Mouse (Mus musculus): ENCODE data around the gene Wipf1. TPM values are rescaled to one million over a fixed set of nuclear protein-coding genes. Genes with fewer than 3 reads are reported as not detected.

Gene Wipf1
- total and polyA plus RNA-seq, 2 experiments from 2014 or later: 1.8 to 2.4 TPM

DNA sequence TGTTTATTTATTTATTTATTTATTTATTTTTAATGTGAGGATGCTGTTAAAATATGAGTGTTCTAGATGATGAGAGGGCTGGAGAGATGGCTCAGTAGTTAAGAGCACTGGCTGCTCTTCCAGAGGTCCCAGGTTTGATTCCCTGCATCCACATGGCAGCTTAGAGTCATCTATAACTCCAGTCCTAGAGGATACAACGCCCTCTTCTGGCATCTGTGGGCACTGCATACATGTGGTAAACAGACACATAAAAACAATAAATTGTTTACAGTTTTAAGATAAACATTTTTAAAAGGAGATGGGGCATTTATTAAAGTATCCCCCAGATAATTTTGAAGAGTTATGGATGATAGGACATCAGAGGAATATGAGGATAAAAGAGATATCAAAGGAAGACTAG is 10.2 kb upstream of the Wipf1 start:
- no peaks in the 10 kb centered on the region for H3K4me1 ChIP-seq (ENCODE audit: insufficient read depth, low read length)
- H3K4me3 ChIP-seq (ENCODE audit: low read depth, low read length): no peak overlapping the region
- TF ChIP-seq CTCF (IDR thresholded peaks at IDR 0.05): peak; percentile 35; the same call in 1 of the 2 replicates
- no peak overlapping the region for H3K27ac ChIP-seq (ENCODE audit: low read depth, low read length)
- H3K4me2 ChIP-seq (ENCODE audit: low read depth, low read length, poor library complexity, severe bottlenecking): no peak overlapping the region
- DNase-seq (ENCODE audit: low spot score) (no peak), ATAC-seq (ENCODE audit: low FRiP score) (no peak)
- no peaks in the 10 kb centered on the region for H3K9me3 ChIP-seq (ENCODE audit: low read length)
- no peak overlapping the region for H3K9ac ChIP-seq (replicated peaks; ENCODE audit: low read length, poor library complexity, severe bottlenecking)
- no peaks in the 10 kb centered on the region for H3K27me3 ChIP-seq (ENCODE audit: insufficient read depth, low read length)
- WGBS: 21% methylated on average over 1 of the region's 1 CpGs
- no peaks in the 10 kb centered on the region for H3K36me3 ChIP-seq (ENCODE audit: insufficient read depth, low read length)

DNA sequence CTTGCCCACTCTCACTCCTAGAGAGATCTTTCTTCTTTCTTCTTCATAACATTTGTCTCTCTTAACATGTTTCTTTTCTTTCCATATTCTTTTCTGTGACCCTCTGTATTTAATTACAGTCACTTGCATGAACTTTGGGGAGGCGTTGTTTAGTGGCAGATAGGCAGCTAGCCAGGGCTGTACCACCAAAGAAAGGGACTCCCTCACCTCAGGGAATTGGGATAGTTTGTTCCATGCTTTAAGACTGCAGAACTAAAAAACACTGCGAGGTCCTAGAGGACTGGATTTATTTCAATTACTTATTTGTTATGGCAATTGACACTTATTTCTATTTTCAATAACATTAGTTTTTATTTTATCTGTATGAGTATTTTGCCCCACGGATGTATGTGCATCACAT is 9.6 kb upstream of the Wipf1 start:
- Histone ChIP-seq H3K4me2 (ENCODE audit: low read depth, low read length, poor library complexity, severe bottlenecking) (no peak overlapping the region), H3K27ac (ENCODE audit: low read depth, low read length) (no peak overlapping the region), H3K4me1 (ENCODE audit: insufficient read depth, low read length) (no peaks in the 10 kb centered on the region), H3K27me3 (ENCODE audit: insufficient read depth, low read length) (no peaks in the 10 kb centered on the region), H3K9ac (replicated peaks; ENCODE audit: low read length, poor library complexity, severe bottlenecking) (no peak overlapping the region), H3K9me3 (ENCODE audit: low read length) (no peaks in the 10 kb centered on the region), H3K36me3 (ENCODE audit: insufficient read depth, low read length) (no peaks in the 10 kb centered on the region), H3K4me3 (ENCODE audit: low read depth, low read length) (no peak overlapping the region)
- ATAC-seq (ENCODE audit: low FRiP score): no peak
- 87% methylated on average over 3 of the region's 3 CpGs for WGBS
- TF ChIP-seq CTCF (IDR thresholded peaks at IDR 0.05): no peak
- DNase-seq (ENCODE audit: low spot score): no peak

DNA sequence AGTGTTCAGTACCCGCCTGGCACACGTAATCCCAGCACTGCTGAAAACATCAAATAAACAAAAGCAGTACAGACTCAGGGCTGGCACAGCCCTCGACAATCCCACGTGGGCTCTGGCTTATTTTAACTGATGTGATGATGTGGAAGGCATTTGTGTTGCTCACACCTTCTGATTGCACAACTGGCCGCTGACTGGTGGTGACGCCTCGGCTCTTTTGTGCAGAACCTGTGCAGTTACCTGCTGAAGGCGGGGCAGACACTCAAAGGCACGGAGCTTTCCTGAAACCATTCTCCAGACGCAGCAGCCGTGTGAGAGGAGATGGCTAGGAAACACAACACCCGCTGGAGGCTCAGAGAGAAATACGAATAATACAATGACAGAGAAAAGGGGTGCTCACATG is 9.1 kb upstream of the Wipf1 start:
- Histone ChIP-seq H3K27me3 (ENCODE audit: insufficient read depth, low read length) (no peaks in the 10 kb centered on the region), H3K4me2 (ENCODE audit: low read depth, low read length, poor library complexity, severe bottlenecking) (no peak overlapping the region), H3K27ac (ENCODE audit: low read depth, low read length) (no peak overlapping the region), H3K9me3 (ENCODE audit: low read length) (no peaks in the 10 kb centered on the region), H3K9ac (replicated peaks; ENCODE audit: low read length, poor library complexity, severe bottlenecking) (no peak overlapping the region), H3K4me1 (ENCODE audit: insufficient read depth, low read length) (no peaks in the 10 kb centered on the region), H3K36me3 (ENCODE audit: insufficient read depth, low read length) (no peaks in the 10 kb centered on the region), H3K4me3 (ENCODE audit: low read depth, low read length) (no peak overlapping the region)
- TF ChIP-seq CTCF (IDR thresholded peaks at IDR 0.05): no peak
- DNase-seq (ENCODE audit: low spot score) (no peak), ATAC-seq (ENCODE audit: low FRiP score) (no peak)
- WGBS: 81% methylated on average over 13 of the region's 13 CpGs

DNA sequence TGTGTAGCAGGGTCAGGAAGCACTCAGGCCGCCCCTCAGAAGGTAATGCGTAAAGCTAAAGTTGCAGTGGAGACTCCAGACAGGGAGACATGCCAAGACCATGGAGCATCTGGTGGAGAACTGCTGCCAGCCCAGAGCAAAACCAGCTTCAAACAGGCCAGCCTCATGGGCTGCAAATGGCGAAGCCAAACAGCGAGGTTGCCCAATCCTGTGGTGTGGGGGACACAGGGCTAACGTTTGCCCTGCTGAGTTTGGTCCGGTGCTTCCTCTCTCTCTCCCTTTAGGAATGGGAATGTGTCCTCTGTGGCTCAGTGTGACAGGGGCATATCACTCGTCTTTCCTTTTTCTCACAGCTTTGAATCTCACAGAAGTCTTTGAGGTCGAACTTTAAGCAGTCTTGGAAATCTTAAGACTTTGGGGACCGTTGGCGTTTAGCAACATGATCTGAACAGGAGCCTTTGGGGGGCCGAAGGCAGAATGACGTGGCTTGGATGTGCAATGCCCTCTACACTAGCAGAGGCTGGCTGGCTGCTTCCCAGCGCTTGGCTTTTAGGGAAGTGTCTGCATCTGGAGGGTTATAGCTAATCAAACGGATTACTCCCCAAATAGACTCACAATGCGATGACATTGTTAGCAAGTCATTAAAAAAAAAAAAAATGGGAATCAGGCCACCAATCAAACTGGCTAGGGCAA is 6.7 kb upstream of the Wipf1 start:
- Histone ChIP-seq H3K4me2 (ENCODE audit: low read depth, low read length, poor library complexity, severe bottlenecking) (no peak overlapping the region), H3K4me1 (ENCODE audit: insufficient read depth, low read length) (no peaks in the 10 kb centered on the region), H3K36me3 (ENCODE audit: insufficient read depth, low read length) (no peaks in the 10 kb centered on the region), H3K9ac (replicated peaks; ENCODE audit: low read length, poor library complexity, severe bottlenecking) (no peak overlapping the region), H3K27me3 (ENCODE audit: insufficient read depth, low read length) (no peaks in the 10 kb centered on the region), H3K4me3 (ENCODE audit: low read depth, low read length) (no peak overlapping the region), H3K9me3 (ENCODE audit: low read length) (no peaks in the 10 kb centered on the region), H3K27ac (ENCODE audit: low read depth, low read length) (no peak overlapping the region)
- 81% methylated on average over 15 of the region's 15 CpGs for WGBS
- DNase-seq (ENCODE audit: low spot score): no peak
- no peak for ATAC-seq (ENCODE audit: low FRiP score)
- TF ChIP-seq CTCF (IDR thresholded peaks at IDR 0.05): no peak

DNA sequence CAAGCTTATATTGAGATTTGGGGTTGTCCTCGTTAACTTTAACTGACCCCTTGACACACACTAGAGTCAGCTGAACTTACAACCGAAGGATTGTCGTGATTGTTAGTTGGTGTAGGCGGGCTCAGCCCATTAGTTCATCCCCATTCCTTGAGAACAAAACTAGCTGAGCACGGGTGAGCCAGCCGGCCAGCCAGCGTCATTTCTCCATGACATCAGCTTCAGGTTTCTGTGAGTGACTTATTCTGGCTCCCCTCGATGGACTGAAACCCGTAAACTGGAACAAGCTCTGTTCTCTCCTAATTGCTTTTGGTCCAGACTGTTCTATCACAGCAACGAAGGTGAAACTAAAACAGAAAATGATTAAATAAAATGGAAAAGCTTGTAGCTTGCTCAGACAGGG is 5.2 kb upstream of the Wipf1 start:
- no peak overlapping the region for H3K9ac ChIP-seq (replicated peaks; ENCODE audit: low read length, poor library complexity, severe bottlenecking)
- H3K9me3 ChIP-seq (ENCODE audit: low read length): no peaks in the 10 kb centered on the region
- H3K27ac ChIP-seq (ENCODE audit: low read depth, low read length): no peak overlapping the region
- TF ChIP-seq CTCF (IDR thresholded peaks at IDR 0.05): no peak
- no peak for DNase-seq (ENCODE audit: low spot score)
- H3K4me3 ChIP-seq (ENCODE audit: low read depth, low read length): no peak overlapping the region
- ATAC-seq (ENCODE audit: low FRiP score): no peak
- 78% methylated on average over 10 of the region's 10 CpGs for WGBS
- H3K27me3 ChIP-seq (ENCODE audit: insufficient read depth, low read length): no peaks in the 10 kb centered on the region
- no peaks in the 10 kb centered on the region for H3K4me1 ChIP-seq (ENCODE audit: insufficient read depth, low read length)
- no peak overlapping the region for H3K4me2 ChIP-seq (ENCODE audit: low read depth, low read length, poor library complexity, severe bottlenecking)
- H3K36me3 ChIP-seq (ENCODE audit: insufficient read depth, low read length): no peaks in the 10 kb centered on the region

DNA sequence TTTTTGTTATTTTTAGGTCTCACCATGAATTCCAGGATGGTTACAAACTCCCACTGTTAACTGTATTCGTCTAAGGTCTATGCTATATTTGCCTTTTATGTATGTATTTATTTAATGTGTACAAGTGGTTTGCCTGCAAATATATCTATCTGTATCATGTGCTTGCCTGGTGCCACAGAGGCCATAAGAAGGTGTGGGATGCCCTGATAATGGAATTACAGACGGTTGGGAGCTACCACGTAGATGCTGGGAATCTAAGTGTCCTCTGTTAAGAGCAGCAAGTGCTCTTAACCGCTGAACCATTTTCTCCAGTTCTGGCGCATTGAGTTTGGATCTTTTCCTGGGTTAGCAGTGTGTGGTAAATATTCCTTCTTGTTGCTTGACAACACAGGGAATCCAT is 953 bp upstream of the Wipf1 start:
- Histone ChIP-seq H3K27me3 (ENCODE audit: insufficient read depth, low read length) (0 out of 2 replicates have a peak, but pooled peaks cover 7% of the 10 kb centered on the region), H3K36me3 (ENCODE audit: insufficient read depth, low read length) (no peaks in the 10 kb centered on the region), H3K9ac (replicated peaks; ENCODE audit: low read length, poor library complexity, severe bottlenecking) (no peak overlapping the region), H3K9me3 (ENCODE audit: low read length) (no peaks in the 10 kb centered on the region), H3K4me3 (ENCODE audit: low read depth, low read length) (no peak overlapping the region), H3K4me2 (ENCODE audit: low read depth, low read length, poor library complexity, severe bottlenecking) (no peak overlapping the region), H3K4me1 (ENCODE audit: insufficient read depth, low read length) (no peaks in the 10 kb centered on the region), H3K27ac (ENCODE audit: low read depth, low read length) (no peak overlapping the region)
- DNase-seq (ENCODE audit: low spot score) (no peak), ATAC-seq (ENCODE audit: low FRiP score) (no peak)
- 75% methylated on average over 5 of the region's 5 CpGs for WGBS
- TF ChIP-seq CTCF (IDR thresholded peaks at IDR 0.05): no peak
